Mouse (Mus musculus): ENCODE results near the gene Olfr1257. TPM values are rescaled to one million over a fixed set of nuclear protein-coding genes. Genes with fewer than 3 reads are reported as not detected.
"Not testable (repeated sequence)": the region's sequence is repeated elsewhere in the genome, so short reads cannot be mapped to it uniquely, and the experiment has no call there.

Gene Olfr1257
- not detected for total RNA-seq (2021)

GRCm38 (mm10) chr2:89878137-89878536 lies at the start of gene Olfr1257:
Olfr1257 (plus strand) TSS chr2:89878437.
- intact Hi-C loops (cut with DNase I), result no loop called here
- no peak for DNase-seq

DNA sequence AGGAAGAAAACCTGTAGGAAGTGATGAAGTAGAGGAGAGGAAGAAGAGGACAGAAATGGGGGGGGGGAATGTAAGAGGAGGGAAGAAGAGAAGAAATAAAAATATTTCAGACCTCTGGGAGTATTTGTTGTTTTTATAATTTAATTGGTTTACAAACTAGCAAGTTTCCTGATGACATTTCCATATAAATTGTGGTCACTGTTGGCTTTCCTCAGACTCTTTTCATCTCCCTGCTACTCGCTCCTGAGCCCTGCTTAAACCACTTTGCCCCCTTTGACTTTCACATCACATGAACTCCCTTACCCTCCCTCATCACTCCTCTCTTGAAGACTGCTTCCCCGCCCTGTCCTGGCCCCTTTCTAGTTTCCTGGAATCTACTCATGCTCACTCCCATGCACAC lies 36.8 kb upstream of the Olfr1257 start, which contains the start of gene Olfr1256:
TSS of gene Olfr1256 (minus strand) at position 101 of the 400 bp plus-strand sequence.
- DNase-seq, result no peak
- intact Hi-C loops (cut with DNase I), result no loop called here

DNA sequence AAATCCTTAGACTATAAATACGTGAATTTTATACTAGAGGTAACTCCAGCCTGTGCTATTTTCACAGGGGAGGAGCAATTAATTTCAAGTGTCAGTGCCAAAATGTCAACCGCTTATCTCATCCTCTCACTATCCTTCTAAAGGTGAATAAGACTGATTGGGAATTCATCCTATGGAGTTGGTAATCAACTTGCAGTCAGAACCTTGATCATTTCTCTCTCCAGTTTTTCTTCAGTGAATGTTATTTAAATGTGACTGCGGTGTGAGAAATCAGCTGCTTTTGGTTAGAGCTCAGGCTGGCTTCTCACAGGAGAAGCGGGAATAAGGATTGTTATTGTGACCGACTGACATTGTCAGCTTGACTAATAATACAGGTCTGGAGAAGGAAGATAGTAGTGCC lies 30.1 kb upstream of the Olfr1257 start, which contains the start of gene Olfr48:
TSS of gene Olfr48 (minus strand) at position 101 of the 400 bp plus-strand sequence.
- intact Hi-C loops (cut with DNase I), result no loop called here
- DNase-seq, result no peak

DNA sequence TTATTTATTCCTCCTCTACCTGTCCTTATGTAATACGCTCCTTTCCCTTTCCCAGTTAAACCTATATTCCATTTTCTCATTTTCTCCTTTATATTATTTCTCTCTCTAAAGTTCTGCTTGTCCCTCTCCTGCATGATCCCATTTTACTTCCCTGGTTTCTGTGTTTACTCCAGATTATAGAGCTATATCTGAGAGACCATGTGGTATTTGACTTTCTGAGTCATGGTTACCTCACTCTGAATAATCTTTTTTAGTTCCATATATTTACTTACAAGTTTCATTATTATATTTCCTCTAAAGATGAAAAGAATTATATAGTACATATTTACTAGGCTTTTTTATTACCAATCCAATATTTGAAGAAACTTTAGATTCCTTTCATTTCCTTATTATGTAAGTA lies 29.0 kb upstream of the Olfr1257 start:
- no peak for DNase-seq
- intact Hi-C loops (cut with DNase I), result no loop called here

- DNase-seq; intact Hi-C loops (cut with DNase I): not testable (repeated sequence)
Measured at GRCm38 (mm10) chr2:89912616-89913015, 34.4 kb downstream of the Olfr1257 start.

DNA sequence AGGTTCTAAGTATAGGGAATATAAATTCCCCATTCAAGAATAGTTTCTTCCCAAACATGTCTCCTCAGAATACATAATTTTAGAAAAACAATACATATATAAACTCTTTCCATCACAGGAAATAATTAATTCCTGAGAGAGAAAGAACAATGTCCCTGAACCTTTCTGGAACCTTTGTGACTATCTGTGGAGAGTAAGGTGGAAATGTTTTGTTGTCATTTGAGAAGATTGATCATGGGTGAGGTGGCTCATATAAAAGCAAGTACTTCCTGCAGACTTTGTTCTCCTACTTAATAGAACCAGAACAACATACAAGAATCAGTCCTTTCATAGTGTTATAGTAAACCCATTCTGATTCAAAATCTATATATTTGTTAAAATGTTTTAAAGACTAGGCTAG lies 48.8 kb downstream of the Olfr1257 start, which contains the start of gene Olfr1258:
TSS of gene Olfr1258 (plus strand) at position 301 of the 400 bp plus-strand sequence.
- no peak for DNase-seq
- intact Hi-C loops (cut with DNase I), result no loop called here

Other genes starting within 250 kb of the Olfr1257 start
- gene Olfr1249, start 243.5 kb upstream of the Olfr1257 start, total RNA-seq (2021), result not detected
- not detected for gene Olfr1250, start 217.0 kb upstream of the Olfr1257 start, total RNA-seq (2021)
- gene Olfr1251, start 206.5 kb upstream of the Olfr1257 start, total RNA-seq (2021), result not detected
- gene Olfr1252, start 153.4 kb upstream of the Olfr1257 start, total RNA-seq (2021), result not detected
- not detected for gene Olfr1253, start 121.3 kb upstream of the Olfr1257 start, total RNA-seq (2021)
- gene Olfr1254, start 84.8 kb upstream of the Olfr1257 start, total RNA-seq (2021), result not detected
- gene Olfr1255, start 66.4 kb upstream of the Olfr1257 start, total RNA-seq (2021), result not detected
- not detected for gene Olfr1256, start 36.9 kb upstream of the Olfr1257 start, total RNA-seq (2021)
- gene Olfr48, start 30.2 kb upstream of the Olfr1257 start, total RNA-seq (2021), result not detected
- gene Olfr1258, start 48.9 kb downstream of the Olfr1257 start, total RNA-seq (2021), result not detected
- not detected for gene Olfr1259, start 70.2 kb downstream of the Olfr1257 start, total RNA-seq (2021)
- gene Olfr1260, start 95.9 kb downstream of the Olfr1257 start, total RNA-seq (2021), result not detected
- not detected for gene Olfr1261, start 112.8 kb downstream of the Olfr1257 start, total RNA-seq (2021)
- not detected for gene Olfr1262, start 121.7 kb downstream of the Olfr1257 start, total RNA-seq (2021)
- not detected for gene Olfr1263, start 133.7 kb downstream of the Olfr1257 start, total RNA-seq (2021)
- gene Olfr1264, start 147.1 kb downstream of the Olfr1257 start, total RNA-seq (2021), result not detected
- gene Olfr1265, start 156.9 kb downstream of the Olfr1257 start, total RNA-seq (2021), result not detected
- not detected for gene Olfr140, start 185.2 kb downstream of the Olfr1257 start, total RNA-seq (2021)
- not detected for gene Olfr1269, start 243.0 kb downstream of the Olfr1257 start, total RNA-seq (2021)